Mouse (Mus musculus) kidney, embryonic 14.5 days (tissue): ENCODE measurements at regions not wholly inside any gene's neighbourhood (a gene's known extent, or its start where the extent isn't known, plus 50 kb on each side); places are given as distances from the start of the nearest gene placed in this dataset.
"Not testable (repeated sequence)": the region's sequence is repeated elsewhere in the genome, so short reads cannot be mapped to it uniquely, and the experiment has no call there.

Experiments
- ATAC-seq: fragments of 200-750 bp; cut with Nextera tagmentation; 2 replicates; pipeline ENCODE4 v1.8.0; 2017; ENCODE audit warnings: moderate number of reproducible peaks, mild to moderate bottlenecking, moderate TSS enrichment, moderate library complexity; ENCODE audit not compliant: low FRiP score, low TSS enrichment
- H3K27ac ChIP-seq: fragments of 300-500 bp; sonication (generic); 2 replicates; pipeline ENCODE4 v1.5.1; 2014; ENCODE audit warnings: low read depth, mild to moderate bottlenecking, low read length, moderate library complexity, mixed read lengths
- H3K27me3 ChIP-seq: fragments of 300-500 bp; sonication (generic); 2 replicates; pipeline ENCODE4 v1.6.1; 2014; ENCODE audit warnings: mild to moderate bottlenecking, low read length; ENCODE audit not compliant: control insufficient read depth, insufficient read depth
- H3K36me3 ChIP-seq: fragments of 300-500 bp; sonication (generic); 2 replicates; pipeline ENCODE4 v1.6.1; 2014; ENCODE audit warnings: low read length, mixed read lengths; ENCODE audit not compliant: control insufficient read depth, insufficient read depth
- H3K4me1 ChIP-seq: fragments of 300-500 bp; sonication (generic); 2 replicates; pipeline ENCODE4 v1.6.1; 2014; ENCODE audit warnings: low read length, mixed read lengths; ENCODE audit not compliant: control insufficient read depth, insufficient read depth
- H3K4me2 ChIP-seq: fragments of 300-500 bp; sonication (generic); replicated peaks from 2 replicates; pipeline ENCODE4 v1.6.1; 2014; ENCODE audit warnings: low read depth, mild to moderate bottlenecking, low read length
- H3K4me3 ChIP-seq: fragments of 300-500 bp; sonication (generic); 2 replicates; pipeline ENCODE4 v1.5.1; 2014; ENCODE audit warnings: mild to moderate bottlenecking, low read length
- H3K9ac ChIP-seq: fragments of 300-500 bp; sonication (generic); 2 replicates; pipeline ENCODE4 v1.6.1; 2014; ENCODE audit warnings: low read depth, mild to moderate bottlenecking, low read length, moderate library complexity
- H3K9me3 ChIP-seq: fragments of 300-500 bp; sonication (generic); 2 replicates; pipeline ENCODE4 v1.6.1; 2016; ENCODE audit warnings: low read length; ENCODE audit not compliant: control insufficient read depth
- WGBS: fragments of 180-500 bp; shearing (Covaris S2); extraction: QIAGEN DNeasy Blood & Tissue Kit; methylation state at CpG from one replicate; pipeline ENCODE4 v1.1.7; 2014; 5-methylcytosine and 5-hydroxymethylcytosine counted together

DNA sequence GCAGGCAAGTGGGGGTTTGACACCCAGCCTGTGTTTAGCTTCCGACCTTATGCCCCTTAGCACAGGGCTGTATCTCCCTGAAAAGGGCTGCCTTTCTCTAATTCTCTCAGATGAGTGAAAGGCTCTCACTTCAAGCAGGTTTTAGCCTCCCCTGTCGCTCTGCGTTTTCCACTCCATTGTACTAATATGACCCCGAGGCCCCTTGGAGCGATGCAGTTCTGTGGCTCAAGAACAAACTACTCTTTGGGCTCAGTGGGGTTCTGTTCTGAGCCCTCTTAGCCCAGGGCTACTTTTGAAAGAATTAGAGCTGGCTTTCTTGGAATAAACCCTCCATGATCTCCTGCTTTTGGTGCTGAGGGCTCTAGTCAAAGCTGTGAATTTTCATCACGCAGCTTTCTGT, 53.4 kb upstream of the Castor2 start:
- no peak overlapping the region for H3K4me3 ChIP-seq
- 81% methylated on average over 6 of the region's 6 CpGs for WGBS
- no peak for ATAC-seq

DNA sequence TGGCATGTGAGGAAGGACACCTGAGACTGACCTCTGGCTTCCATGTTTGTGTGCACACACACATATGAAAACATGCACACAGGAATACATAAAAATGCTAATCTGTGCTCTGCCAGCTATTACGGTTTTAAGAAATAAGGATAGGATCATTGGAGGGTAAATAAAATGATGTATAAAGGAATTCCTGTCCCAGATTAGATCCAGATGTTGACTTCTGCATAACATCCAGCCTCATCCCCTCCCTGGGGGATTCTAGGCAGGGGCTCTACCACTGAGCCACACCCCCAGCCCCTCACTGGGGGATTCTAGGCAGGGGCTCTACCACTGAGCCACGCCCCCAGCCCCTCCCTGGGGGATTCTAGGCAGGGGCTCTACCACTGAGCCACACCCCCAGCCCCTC, 56.6 kb upstream of the Castor2 start:
- 65% methylated on average over 1 of the region's 2 CpGs for WGBS
- H3K4me1 ChIP-seq, H3K4me3 ChIP-seq, H3K27ac ChIP-seq, H3K27me3 ChIP-seq, H3K9ac ChIP-seq, ATAC-seq, H3K9me3 ChIP-seq, H3K4me2 ChIP-seq, H3K36me3 ChIP-seq: not testable (repeated sequence)

More for the DNA sequence above, 53.4 kb upstream of the Castor2 start:
- H3K9ac ChIP-seq = no peak overlapping the region
- peaks cover 2% of the 10 kb centered on the region; the same call in 1 of the 2 replicates for H3K9me3 ChIP-seq
- H3K4me1 ChIP-seq = peaks cover 6% of the 10 kb centered on the region; the same call in 1 of the 2 replicates
- H3K36me3 ChIP-seq = no peaks in the 10 kb centered on the region
- H3K4me2 ChIP-seq = no peak overlapping the region
- no peaks in the 10 kb centered on the region for H3K27me3 ChIP-seq
- H3K27ac ChIP-seq = no peak overlapping the region

DNA sequence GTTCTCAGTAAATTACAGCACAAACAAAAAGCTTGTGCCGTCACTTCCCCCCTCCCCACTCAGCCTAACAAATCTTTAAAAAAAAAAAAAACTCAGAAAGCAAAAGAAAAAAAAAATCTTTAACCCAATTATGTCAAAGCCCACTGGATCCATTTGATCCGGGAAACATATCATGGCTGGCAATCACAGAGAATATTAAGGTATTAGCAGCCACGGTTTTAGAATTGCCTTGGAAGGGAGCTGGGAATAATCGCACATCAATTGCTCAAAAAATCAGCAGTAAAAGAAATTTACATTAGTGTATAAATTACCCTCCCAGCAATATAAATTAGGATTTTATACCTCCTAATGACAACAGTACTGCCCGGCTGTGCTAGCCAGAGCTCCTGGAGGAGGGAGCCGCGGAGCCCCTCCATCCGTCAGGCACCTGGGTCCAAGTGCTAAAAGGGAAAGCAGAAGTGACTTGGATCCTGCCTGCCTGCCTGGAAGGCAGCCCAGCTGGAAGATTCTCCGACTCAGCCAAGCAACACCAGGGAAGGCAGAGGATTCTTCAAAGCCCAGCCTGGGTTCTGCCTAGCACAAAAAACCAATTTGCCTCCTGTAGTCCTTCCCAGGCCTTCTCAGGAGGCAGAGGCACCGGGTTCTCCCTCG, 72.1 kb upstream of the Castor2 start:
- Histone ChIP-seq H3K9ac (no peak overlapping the region), H3K36me3 (no peaks in the 10 kb centered on the region), H3K9me3 (no peaks in the 10 kb centered on the region), H3K27me3 (no peaks in the 10 kb centered on the region), H3K4me1 (no peaks in the 10 kb centered on the region), H3K4me2 (no peak overlapping the region), H3K4me3 (no peak overlapping the region), H3K27ac (no peak overlapping the region)
- 28% methylated on average over 11 of the region's 11 CpGs for WGBS
- no peak for ATAC-seq

DNA sequence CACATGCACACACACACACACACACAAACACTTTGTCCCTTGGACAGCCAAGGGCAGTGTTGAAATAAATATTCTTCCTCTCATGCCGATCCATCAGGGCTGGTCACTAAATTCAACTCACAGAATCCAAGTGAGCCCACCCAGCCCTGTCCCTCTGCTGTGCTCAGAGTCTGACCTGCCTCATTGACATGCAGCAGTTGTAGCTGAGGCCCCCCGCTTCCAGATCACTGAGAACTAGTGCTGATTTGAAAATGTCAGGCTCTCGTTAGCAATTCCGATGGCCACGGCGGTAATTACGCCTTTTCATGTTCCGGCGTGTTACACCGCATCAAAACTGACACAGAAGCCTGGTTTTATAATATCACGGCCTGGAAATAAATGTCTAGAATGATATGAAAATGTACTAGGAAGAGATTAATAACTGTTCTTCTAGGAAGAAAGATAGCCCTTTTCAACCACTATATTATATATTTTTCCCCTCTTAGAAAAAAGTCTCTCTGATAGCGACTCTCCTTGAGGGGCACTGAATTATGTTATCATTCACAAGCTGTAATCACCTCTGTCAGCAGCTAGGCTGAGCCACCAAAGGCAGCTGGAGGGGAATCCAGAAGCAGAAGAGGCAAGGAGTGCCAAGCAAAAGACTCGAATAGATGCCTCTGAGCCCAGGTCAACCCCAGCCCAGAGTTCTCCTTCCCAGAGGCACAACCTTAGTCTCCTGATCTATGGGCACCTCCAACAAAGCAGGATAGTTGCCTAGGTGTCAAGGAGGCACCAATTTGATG, 79.7 kb upstream of the Castor2 start:
- peaks cover 2% of the 10 kb centered on the region; the same call in 1 of the 2 replicates for H3K4me1 ChIP-seq

DNA sequence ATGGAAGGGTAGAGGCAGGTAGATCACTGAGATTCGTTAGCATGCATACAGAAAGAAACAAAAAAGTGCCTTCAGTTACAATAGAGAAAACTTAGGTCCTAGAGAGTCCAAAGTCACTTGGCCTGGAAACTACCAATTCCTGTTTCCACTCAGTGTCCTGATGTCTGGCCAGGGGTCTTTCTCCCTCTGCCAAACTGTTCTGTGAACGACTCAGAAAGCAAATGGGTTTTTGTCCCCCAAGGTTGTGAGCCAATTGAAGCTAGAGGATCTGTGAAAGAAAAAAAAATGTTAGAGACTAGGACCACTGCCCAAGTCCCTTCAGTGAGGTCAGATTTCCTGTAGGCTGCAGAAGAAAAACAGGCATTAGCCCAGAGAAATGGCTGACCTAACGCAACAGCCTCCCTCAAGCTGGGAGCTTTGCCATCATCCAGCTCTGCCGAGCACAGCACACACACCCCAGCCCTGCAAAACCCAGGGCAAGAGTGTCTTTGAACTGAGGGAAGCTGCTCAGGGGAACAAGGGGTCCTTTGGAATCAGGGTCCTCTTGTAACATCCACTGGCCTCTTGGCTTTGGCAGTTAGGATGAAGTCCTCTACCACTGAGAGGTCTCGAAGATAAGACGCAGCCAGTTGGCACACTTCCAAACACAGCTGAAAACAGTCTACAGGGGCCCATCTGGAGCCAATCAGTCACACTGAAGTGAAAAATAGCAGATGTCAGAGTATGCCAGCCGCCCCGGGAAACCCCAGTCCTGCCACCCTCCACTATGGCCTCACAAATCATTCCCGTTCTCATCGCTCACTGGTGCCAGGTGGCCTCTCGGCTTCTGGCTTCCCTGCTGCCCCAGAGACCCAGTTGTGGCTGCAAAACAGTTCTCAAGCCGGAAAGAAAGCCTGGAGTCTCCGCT, 85.0 kb upstream of the Castor2 start:
- no peak overlapping the region for H3K4me2 ChIP-seq
- peak overlapping the region; percentile 37; the same call in 1 of the 2 replicates for H3K27ac ChIP-seq
- H3K9me3 ChIP-seq = no peaks in the 10 kb centered on the region
- ATAC-seq = peak; percentile 89
- no peak overlapping the region for H3K4me3 ChIP-seq
- peaks cover 14% of the 10 kb centered on the region; the same call in 1 of the 2 replicates for H3K4me1 ChIP-seq
- H3K36me3 ChIP-seq = no peaks in the 10 kb centered on the region
- H3K27me3 ChIP-seq = no peaks in the 10 kb centered on the region
- H3K9ac ChIP-seq = no peak overlapping the region
- WGBS = 19% methylated on average over 13 of the region's 13 CpGs

More for the DNA sequence above, 79.7 kb upstream of the Castor2 start:
- Histone ChIP-seq H3K27ac (no peak overlapping the region), H3K4me2 (no peak overlapping the region), H3K27me3 (no peaks in the 10 kb centered on the region), H3K36me3 (no peaks in the 10 kb centered on the region), H3K9ac (no peak overlapping the region), H3K9me3 (no peaks in the 10 kb centered on the region), H3K4me3 (no peak overlapping the region)
- no peak for ATAC-seq
- WGBS = 84% methylated on average over 13 of the region's 13 CpGs

DNA sequence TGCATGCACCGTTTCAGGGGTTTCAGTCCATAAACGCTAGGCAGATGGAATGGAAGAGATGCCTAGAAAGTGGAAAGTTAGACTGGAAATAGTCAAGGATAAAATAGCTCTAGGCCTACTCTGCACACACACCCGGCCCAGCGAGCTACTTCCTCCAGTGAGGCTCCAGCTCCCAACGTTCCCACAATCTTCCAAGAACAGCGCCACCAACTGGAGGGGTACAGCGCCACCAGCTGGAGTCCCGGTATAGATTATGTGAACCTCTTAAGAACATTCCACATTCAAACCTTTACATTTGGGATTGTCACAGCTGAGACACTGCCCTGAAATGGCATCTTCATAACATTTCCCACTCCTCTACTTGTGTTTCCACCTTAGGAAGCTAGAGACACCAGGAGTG, 86.3 kb upstream of the Castor2 start:
- 83% methylated on average over 8 of the region's 8 CpGs for WGBS
- ATAC-seq = no peak
- H3K4me1 ChIP-seq = peaks cover 14% of the 10 kb centered on the region; the same call in 1 of the 2 replicates
- no peak overlapping the region for H3K27ac ChIP-seq
- H3K27me3 ChIP-seq = no peaks in the 10 kb centered on the region
- H3K4me2 ChIP-seq = no peak overlapping the region
- no peaks in the 10 kb centered on the region for H3K36me3 ChIP-seq
- no peak overlapping the region for H3K9ac ChIP-seq
- H3K9me3 ChIP-seq = no peaks in the 10 kb centered on the region
- H3K4me3 ChIP-seq = no peak overlapping the region

DNA sequence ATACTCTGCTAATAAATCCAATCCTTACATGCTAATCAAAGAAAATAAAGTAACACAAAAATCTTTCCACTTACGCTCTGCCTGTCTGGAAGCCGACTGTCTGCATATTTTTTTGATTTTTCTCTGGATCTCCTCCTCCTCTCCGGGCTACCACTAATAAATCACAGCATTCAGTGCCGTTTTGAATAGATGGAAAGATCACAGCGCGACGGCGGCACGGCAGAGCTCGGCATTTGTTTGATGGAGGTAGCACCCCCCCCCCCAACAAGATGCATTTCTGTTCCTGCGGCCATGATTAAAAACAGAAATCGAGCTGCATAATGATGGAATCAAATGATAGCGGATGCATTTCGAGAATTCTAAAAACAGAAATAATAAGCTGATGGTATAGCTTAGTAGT, 89.7 kb upstream of the Castor2 start:
- peaks cover 12% of the 10 kb centered on the region; the same call in 1 of the 2 replicates for H3K4me1 ChIP-seq
- no peak overlapping the region for H3K4me2 ChIP-seq
- H3K9ac ChIP-seq = no peak overlapping the region
- 79% methylated on average over 14 of the region's 14 CpGs for WGBS
- ATAC-seq = no peak
- H3K4me3 ChIP-seq = no peak overlapping the region
- no peaks in the 10 kb centered on the region for H3K9me3 ChIP-seq
- no peak overlapping the region for H3K27ac ChIP-seq
- no peaks in the 10 kb centered on the region for H3K36me3 ChIP-seq
- H3K27me3 ChIP-seq = no peaks in the 10 kb centered on the region

DNA sequence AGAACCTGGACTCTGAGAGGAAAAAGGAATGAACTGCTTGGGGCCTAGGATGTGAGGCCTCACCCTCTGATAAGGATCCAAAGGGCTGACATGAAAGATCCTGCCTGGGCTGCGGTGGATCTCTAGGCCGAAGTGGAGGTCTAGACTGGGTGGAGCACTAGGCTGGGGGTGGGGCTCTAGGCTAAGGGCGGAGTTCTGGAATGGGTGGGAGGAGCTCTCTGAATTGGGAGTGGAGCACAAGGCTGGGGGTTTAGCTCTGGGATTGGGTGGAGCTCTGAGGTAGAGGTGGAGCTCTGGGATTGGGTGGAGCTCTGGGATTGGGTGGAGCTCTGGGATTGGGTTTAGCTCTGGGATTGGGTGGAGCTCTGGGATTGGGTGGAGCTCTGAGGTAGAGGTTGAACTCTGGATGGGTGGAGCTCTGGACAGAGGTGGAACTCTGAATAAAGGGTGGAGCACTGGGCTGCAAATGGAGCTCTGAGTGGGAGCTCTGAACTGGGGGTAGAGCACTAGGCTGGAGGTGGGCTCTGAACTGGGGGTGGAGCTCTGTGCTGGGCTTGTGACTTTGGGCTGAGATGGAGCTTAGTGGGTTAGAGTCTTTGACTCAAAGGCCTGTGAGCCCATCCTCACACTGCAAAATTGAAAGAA, 92.3 kb upstream of the Castor2 start:
- Histone ChIP-seq H3K36me3 (no peaks in the 10 kb centered on the region), H3K4me3 (no peak overlapping the region), H3K4me1 (no peaks in the 10 kb centered on the region), H3K27me3 (no peaks in the 10 kb centered on the region), H3K27ac (no peak overlapping the region), H3K9ac (no peak overlapping the region), H3K9me3 (no peaks in the 10 kb centered on the region), H3K4me2 (no peak overlapping the region)
- ATAC-seq = peak; percentile 75
- 28% methylated on average over 3 of the region's 3 CpGs for WGBS
